Mouse (Mus musculus) embryonic facial prominence, embryonic 12.5 days (tissue): ENCODE results near the gene Nemp1. TPM values are rescaled to one million over a fixed set of nuclear protein-coding genes. Genes with fewer than 3 reads are reported as not detected.
A peak's percentile ranks its signal among the peaks of the same experiment; 100 is the strongest.

Source experiments
- ATAC-seq: fragments of 200-750 bp; cut with Nextera tagmentation; 2 replicates; pipeline ENCODE4 v1.8.0; 2017; ENCODE audit not compliant: insufficient number of reproducible peaks, insufficient read depth, low FRiP score, low TSS enrichment
- H3K27ac ChIP-seq: fragments of 300-500 bp; sonication (generic); 2 replicates; pipeline ENCODE4 v1.5.1; 2016; ENCODE audit warnings: mild to moderate bottlenecking
- H3K27me3 ChIP-seq: fragments of 300-500 bp; sonication (generic); 2 replicates; pipeline ENCODE4 v1.6.1; 2016; ENCODE audit warnings: mild to moderate bottlenecking, moderate library complexity
- H3K36me3 ChIP-seq: fragments of 300-500 bp; sonication (generic); 2 replicates; pipeline ENCODE4 v1.6.1; 2016; ENCODE audit warnings: mild to moderate bottlenecking
- H3K4me1 ChIP-seq: fragments of 300-500 bp; sonication (generic); 2 replicates; pipeline ENCODE4 v1.6.1; 2016
- H3K4me2 ChIP-seq: fragments of 300-500 bp; sonication (generic); replicated peaks from 2 replicates; pipeline ENCODE4 v1.6.1; 2016; ENCODE audit warnings: mild to moderate bottlenecking, moderate library complexity
- H3K4me3 ChIP-seq: fragments of 300-500 bp; sonication (generic); 2 replicates; pipeline ENCODE4 v1.5.1; 2016; ENCODE audit warnings: mild to moderate bottlenecking
- H3K9ac ChIP-seq: fragments of 300-500 bp; sonication (generic); 2 replicates; pipeline ENCODE4 v1.6.1; 2016; ENCODE audit warnings: mild to moderate bottlenecking, moderate library complexity
- H3K9me3 ChIP-seq: fragments of 300-500 bp; sonication (generic); 2 replicates; pipeline ENCODE4 v1.6.1; 2016; ENCODE audit warnings: mild to moderate bottlenecking, moderate library complexity
- WGBS: fragments of 180-500 bp; shearing (Covaris S2); methylation state at CpG from one replicate; pipeline ENCODE4 v1.1.7; 2016; 5-methylcytosine and 5-hydroxymethylcytosine counted together
- polyA plus RNA-seq: library from polyadenylated mRNA; unstranded; fragments of >200 nt; fragmentation: Nextera tagmentation; extraction: Ambion mirVana; gene quantifications from 2 replicates; pipeline ENCODE4 v1.2.1, GENCODE M21; 2016

Gene Nemp1
- 9.0 and 11.9 TPM in 2 replicates for polyA plus RNA-seq

DNA sequence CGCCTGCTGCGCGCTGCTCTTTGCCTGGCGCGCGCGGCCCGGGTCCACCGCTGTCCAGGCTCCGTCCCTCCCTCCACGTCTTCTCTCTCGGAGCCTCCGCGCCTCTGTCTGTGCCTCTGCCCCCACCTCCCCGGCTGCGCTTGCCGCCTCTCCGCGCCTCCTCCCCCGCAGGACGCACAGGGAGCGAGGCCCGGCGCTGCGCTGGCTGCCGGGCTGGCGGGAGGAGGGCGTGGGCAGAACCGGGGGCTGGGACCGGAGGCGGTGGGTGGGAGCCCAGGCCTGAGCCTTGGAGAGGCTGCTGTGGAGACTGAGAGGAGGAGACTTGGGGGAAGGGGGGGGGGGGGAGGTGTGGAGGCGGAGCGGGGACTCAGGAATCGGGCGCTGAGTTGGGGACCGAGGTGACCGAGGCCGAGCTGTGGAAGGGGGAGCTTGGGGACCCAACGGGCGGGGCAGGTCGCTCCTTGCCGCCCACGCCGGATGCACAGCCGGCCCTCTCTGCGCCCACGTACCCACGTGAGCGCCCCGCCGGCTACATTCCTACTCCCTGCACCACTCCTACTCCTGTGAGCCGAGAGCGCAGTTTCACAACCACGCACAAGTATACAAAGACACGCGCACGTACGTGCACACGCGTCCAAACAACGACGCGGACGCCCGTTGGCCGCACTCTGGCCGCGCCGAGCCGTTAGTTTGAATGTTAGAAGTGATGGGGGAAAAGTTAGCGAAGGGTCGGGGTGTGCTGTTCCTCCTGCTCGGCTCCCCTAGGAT is at the start of gene Nemp1:
Gene Nemp1 (plus strand): TSS at position 401 of the 768 bp plus-strand sequence.
- Histone ChIP-seq H3K36me3 (peaks cover 17% of the 10 kb centered on the region), H3K4me3 (peak within 1 kb of the TSS; percentile 78), H3K4me1 (peaks cover 50% of the 10 kb centered on the region), H3K9ac (peak within 1 kb of the TSS; percentile 90), H3K4me2 (peak within 1 kb of the TSS; percentile 86), H3K9me3 (no peaks in the 10 kb centered on the region), H3K27ac (peak within 1 kb of the TSS; percentile 99), H3K27me3 (no peaks in the 10 kb centered on the region)
- ATAC-seq: peak; percentile 62
- under 1% methylated on average over 63 of the region's 73 CpGs for WGBS

- 29% methylated on average over 4 of the region's 4 CpGs for WGBS
- H3K4me3 ChIP-seq: no peak overlapping the region
- no peak for ATAC-seq
- H3K36me3 ChIP-seq: peaks cover 4% of the 10 kb centered on the region
- no peaks in the 10 kb centered on the region for H3K9me3 ChIP-seq
- H3K9ac ChIP-seq: 0 out of 2 replicates have a peak overlapping the region, but pooled peaks have one; percentile 36
- H3K4me1 ChIP-seq: peaks cover 72% of the 10 kb centered on the region
- H3K4me2 ChIP-seq: peak overlapping the region; percentile 81
- no peaks in the 10 kb centered on the region for H3K27me3 ChIP-seq
- H3K27ac ChIP-seq: peak overlapping the region; percentile 98
Observed at GRCm38 (mm10) chr10:127617294-127617693, 49.4 kb upstream of the Nemp1 start.

GRCm38 (mm10) chr10:127618173-127618572 is 48.5 kb upstream of the Nemp1 start:
- Histone ChIP-seq H3K9me3 (no peaks in the 10 kb centered on the region), H3K4me2 (peak overlapping the region; percentile 81), H3K4me1 (peaks cover 68% of the 10 kb centered on the region), H3K36me3 (no peaks in the 10 kb centered on the region; the same call in 1 of the 2 replicates), H3K4me3 (peak overlapping the region; percentile 85), H3K27me3 (no peaks in the 10 kb centered on the region), H3K9ac (peak overlapping the region; percentile 90; the same call in 1 of the 2 replicates), H3K27ac (0 out of 2 replicates have a peak overlapping the region, but pooled peaks have one; percentile 98)
- ATAC-seq: no peak
- WGBS: 37% methylated on average over 6 of the region's 6 CpGs

DNA sequence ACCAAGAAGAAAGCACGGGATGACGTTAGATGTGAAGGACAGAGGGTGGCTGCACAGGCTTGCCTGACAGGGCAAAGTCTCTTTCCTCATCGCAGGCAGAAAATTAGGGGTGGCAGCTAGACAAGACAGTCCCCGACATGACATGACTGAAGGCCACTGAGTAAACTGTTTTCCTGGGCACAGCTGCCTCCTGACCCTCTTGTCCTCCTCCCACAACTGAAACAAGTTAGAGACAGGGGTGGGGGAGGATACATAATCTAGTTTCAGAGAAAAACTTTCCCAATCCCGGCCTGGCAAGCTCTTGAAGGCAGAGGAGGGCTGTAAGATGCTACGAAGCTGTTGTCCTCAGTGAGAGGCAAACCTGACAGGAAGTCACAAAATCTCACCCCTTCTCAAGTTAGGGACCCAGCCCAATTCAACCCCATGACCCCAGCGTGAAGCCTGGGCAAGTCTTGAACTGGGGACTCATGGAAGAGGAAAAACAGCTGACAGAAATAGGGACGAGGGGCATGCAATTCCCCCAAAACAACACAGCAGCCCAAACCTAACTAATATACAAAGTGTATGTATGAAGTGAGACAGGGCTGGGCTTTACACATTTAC is 47.5 kb upstream of the Nemp1 start:
- H3K4me2 ChIP-seq: peak overlapping the region; percentile 81
- H3K27ac ChIP-seq: peak overlapping the region; percentile 98
- H3K4me3 ChIP-seq: peak overlapping the region; percentile 85
- H3K27me3 ChIP-seq: no peaks in the 10 kb centered on the region
- H3K9ac ChIP-seq: peak overlapping the region; percentile 90
- no peaks in the 10 kb centered on the region for H3K9me3 ChIP-seq
- H3K36me3 ChIP-seq: no peaks in the 10 kb centered on the region; the same call in 1 of the 2 replicates
- 19% methylated on average over 8 of the region's 8 CpGs for whole genome bisulfite sequencing
- H3K4me1 ChIP-seq: peaks cover 58% of the 10 kb centered on the region
- ATAC-seq: no peak

GRCm38 (mm10) chr10:127619941-127620405 is 46.7 kb upstream of the Nemp1 start:
- Histone ChIP-seq H3K27ac (peak overlapping the region; percentile 98), H3K4me3 (peak overlapping the region; percentile 85), H3K4me1 (peaks cover 50% of the 10 kb centered on the region), H3K36me3 (no peaks in the 10 kb centered on the region; the same call in 1 of the 2 replicates), H3K4me2 (peak overlapping the region; percentile 81), H3K27me3 (no peaks in the 10 kb centered on the region), H3K9ac (peak overlapping the region; percentile 90), H3K9me3 (no peaks in the 10 kb centered on the region)
- under 1% methylated on average over 12 of the region's 12 CpGs for WGBS
- no peak for ATAC-seq

DNA sequence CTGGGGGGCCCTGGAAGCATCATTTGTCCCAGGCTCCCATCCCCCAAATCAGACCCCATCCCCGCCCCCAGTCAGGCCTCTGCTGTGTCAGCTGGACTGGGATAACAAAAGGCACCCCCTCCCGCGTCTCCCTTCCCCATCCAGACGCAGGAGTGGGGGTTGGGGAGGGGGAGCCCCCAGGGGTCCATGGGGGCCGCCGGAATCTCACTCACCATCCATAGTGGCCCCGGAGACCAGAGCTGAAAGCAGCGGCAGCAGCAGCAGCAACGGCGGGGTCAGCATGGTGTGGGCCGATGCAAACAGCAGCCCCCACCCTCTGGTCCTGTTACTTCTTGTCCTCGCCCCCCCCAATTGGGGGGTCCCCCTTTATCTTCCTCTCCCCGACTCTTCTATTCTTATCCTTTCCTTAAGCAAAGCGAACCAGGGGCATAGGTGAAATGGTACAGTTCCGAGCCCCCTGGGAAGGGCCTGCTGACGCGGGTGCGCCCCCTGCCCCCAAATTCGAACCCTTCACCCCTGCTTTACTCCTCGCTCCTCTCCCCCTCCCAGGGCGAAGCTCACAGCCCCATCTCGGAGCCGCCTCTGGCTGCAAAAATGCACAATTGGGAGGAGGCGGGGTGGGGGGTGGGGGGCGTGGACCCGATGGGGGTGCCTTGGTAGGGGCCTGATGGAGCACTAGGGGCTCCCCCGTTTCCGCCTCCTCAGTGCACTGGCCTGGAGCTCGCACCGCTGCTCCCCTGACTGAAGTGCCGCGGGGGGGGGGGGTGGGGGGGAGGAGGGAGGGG is 46.1 kb upstream of the Nemp1 start, which contains the start of gene Lrp1:
Gene Lrp1 (minus strand): TSS at position 743 of the 785 bp plus-strand sequence.
- no peaks in the 10 kb centered on the region; the same call in 1 of the 2 replicates for H3K36me3 ChIP-seq

DNA sequence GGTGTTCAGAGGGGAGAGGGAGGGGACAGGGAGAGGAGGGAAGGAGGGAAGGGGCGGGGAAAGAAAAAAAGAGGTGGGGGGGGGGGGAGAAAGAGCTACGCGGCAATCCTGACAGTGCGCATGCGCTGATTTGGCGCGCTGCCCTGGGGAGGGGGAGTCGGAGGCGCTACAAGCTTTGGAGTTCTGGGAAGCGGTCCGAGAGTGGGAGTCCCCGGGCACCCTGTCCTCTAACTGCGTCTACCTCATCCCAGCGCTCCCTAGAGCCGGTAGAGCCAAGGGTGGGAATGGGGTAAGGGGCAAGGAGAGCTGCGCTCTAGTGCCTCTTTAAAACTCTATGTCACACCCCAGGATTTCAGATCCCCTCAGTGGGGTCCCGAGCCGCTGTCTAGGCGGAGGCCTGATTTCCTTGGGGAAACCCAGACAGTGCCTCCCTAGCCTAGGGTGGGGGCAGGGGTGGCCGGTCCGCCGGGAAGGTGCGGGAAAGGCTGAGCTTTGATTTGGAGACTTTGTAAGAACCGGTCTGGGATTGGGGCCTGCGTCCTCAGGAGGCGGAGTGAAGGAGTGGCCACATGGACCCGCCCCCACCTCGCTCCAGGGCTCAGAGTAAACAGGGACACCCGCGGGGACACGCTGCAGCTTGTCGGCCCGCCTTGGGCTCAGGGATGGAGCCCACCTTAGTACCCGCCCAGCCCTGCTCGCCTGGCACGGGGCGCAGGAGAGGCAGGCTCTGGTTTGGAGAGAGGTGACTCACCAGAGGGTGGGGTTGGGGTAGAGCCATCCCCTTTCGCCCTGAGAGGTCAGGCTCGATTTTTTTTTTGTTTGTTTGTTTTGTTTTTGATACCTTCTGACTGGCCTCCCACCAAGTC is 45.3 kb upstream of the Nemp1 start:
- Histone ChIP-seq H3K4me3 (peak overlapping the region; percentile 85), H3K9ac (peak overlapping the region; percentile 90), H3K4me1 (peaks cover 36% of the 10 kb centered on the region), H3K4me2 (peak overlapping the region; percentile 81), H3K36me3 (no peaks in the 10 kb centered on the region; the same call in 1 of the 2 replicates), H3K27me3 (no peaks in the 10 kb centered on the region), H3K27ac (peak overlapping the region; percentile 98), H3K9me3 (no peaks in the 10 kb centered on the region)
- 1% methylated on average over 37 of the region's 39 CpGs for WGBS
- ATAC-seq: peak; percentile 87

More for the DNA sequence above, 46.1 kb upstream of the Nemp1 start, which contains the start of gene Lrp1:
- Histone ChIP-seq H3K27me3 (no peaks in the 10 kb centered on the region), H3K4me3 (peak within 1 kb of the TSS; percentile 85), H3K9ac (peak within 1 kb of the TSS; percentile 90), H3K9me3 (no peaks in the 10 kb centered on the region), H3K4me1 (peaks cover 44% of the 10 kb centered on the region), H3K4me2 (peak within 1 kb of the TSS; percentile 81), H3K27ac (peak within 1 kb of the TSS; percentile 98)
- ATAC-seq: peak; percentile 84
- 1% methylated on average over 18 of the region's 32 CpGs for WGBS

GRCm38 (mm10) chr10:127622057-127622392 is 44.7 kb upstream of the Nemp1 start:
- Histone ChIP-seq H3K9ac (peak overlapping the region; percentile 79; the same call in 1 of the 2 replicates), H3K4me2 (peak overlapping the region; percentile 81), H3K4me3 (peak overlapping the region; percentile 85), H3K27me3 (no peaks in the 10 kb centered on the region), H3K4me1 (peaks cover 30% of the 10 kb centered on the region), H3K9me3 (peaks cover 5% of the 10 kb centered on the region; the same call in 1 of the 2 replicates), H3K36me3 (no peaks in the 10 kb centered on the region; the same call in 1 of the 2 replicates), H3K27ac (peak overlapping the region; percentile 98)
- under 1% methylated on average over 13 of the region's 13 CpGs for WGBS
- no peak for ATAC-seq

DNA sequence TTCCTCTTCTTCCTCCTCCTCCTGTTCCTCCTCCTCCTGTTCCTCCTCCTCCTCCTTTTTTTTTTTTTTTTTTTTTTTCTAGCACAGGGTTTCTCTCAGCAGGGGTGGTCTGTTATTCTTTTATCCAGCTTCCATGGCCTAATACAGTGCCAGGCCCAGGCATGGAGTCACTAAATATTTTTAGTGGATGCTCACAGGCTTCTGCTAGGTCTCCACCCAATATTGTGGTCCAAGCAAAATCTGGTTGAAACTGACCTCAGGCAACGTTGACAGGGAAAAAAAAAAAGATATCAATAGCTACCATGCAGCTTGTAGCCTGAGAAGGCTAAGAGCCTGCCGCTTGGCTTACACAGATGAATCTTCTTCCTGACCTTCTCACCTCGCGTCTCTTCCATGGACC is 44.0 kb upstream of the Nemp1 start:
- Histone ChIP-seq H3K27me3 (no peaks in the 10 kb centered on the region), H3K27ac (peak overlapping the region; percentile 98; the same call in 1 of the 2 replicates), H3K4me1 (peaks cover 23% of the 10 kb centered on the region), H3K9me3 (peaks cover 5% of the 10 kb centered on the region; the same call in 1 of the 2 replicates), H3K36me3 (no peaks in the 10 kb centered on the region; the same call in 1 of the 2 replicates), H3K4me3 (no peak overlapping the region; the same call in 1 of the 2 replicates), H3K9ac (no peak overlapping the region; the same call in 1 of the 2 replicates), H3K4me2 (0 out of 2 replicates have a peak overlapping the region, but pooled peaks have one; percentile 81)
- WGBS: 54% methylated on average over 4 of the region's 4 CpGs
- ATAC-seq: no peak

DNA sequence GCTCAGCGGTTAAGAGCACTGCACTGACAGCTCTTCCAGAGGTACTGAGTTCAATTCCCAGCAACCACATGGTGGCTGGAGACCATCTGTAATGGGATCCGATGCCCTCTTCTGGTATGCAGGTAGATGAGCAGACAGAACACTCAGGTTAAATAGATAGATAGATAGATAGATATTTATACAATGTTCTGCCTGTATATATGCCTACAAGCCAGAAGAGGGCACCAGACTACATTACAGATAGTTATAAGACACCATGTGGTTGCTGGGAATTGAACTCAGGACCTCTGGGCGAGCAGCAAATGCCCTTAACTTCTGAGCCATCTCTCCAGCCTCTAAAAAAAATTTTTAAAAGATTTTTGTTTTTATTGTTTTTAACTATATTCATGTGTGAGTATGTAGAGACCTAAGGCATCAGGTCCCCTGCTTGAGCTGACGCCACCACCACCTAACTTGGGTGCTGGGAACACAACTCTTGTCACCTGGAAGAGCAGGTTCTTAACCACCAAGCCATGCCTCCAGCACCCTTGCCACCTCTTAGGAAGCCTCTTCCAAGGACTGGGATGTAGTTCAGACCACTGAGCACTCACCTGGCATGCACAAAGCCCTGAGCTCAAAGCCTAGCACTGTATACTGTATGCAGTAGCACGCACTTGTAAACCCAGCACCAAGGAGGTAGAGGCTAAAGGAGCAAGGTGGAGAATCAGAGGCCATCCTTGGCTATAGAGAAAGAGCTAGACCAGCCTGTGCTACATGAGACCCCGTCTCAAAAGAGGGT is 43.1 kb upstream of the Nemp1 start:
- H3K9ac ChIP-seq: no peak overlapping the region
- no peaks in the 10 kb centered on the region for H3K36me3 ChIP-seq
- WGBS: 93% methylated on average over 6 of the region's 6 CpGs
- no peak overlapping the region for H3K4me2 ChIP-seq
- no peak overlapping the region for H3K27ac ChIP-seq
- ATAC-seq: no peak
- H3K27me3 ChIP-seq: no peaks in the 10 kb centered on the region
- H3K4me1 ChIP-seq: peaks cover 14% of the 10 kb centered on the region
- no peak overlapping the region for H3K4me3 ChIP-seq
- peaks cover 5% of the 10 kb centered on the region; the same call in 1 of the 2 replicates for H3K9me3 ChIP-seq
